ENCODE assay signal across 12 mouse cellular contexts in genomic region chr4:45503816-45504215, GRCm38 (mm10). TPM values are rescaled to one million over a fixed set of nuclear protein-coding genes. Genes with fewer than 3 reads are reported as not detected.
A peak's percentile ranks its signal among the peaks of the same experiment; 100 is the strongest.
DNase-seq lines count a peak whose midpoint lies in the region; ATAC-seq and TF ChIP-seq lines count a peak whose summit lies in the region.
"Had no signal": no experiment of that assay in that cellular context is flagged by ENCODE, and none has a peak within 500 bp of the region (broad histone marks: within the 10 kb centered on the region; RNA-seq: fewer than 3 reads in every experiment).

No protein-coding gene starts in this region.

- no peak overlapping the region for H3K9ac ChIP-seq in liver, adult 2 months (ENCODE audit: low read depth, low read length)
- no peak overlapping the region for H3K9ac ChIP-seq in liver, postnatal 0 days (replicated peaks)
- no peak overlapping the region for H3K9ac ChIP-seq in heart, embryonic 13.5 days
- H3K9ac ChIP-seq in liver, embryonic 12.5 days, result no peak overlapping the region
- H3K9ac ChIP-seq: forebrain, embryonic 13.5 days; intestine, embryonic 15.5 days; liver, embryonic 13.5 days had no signal

- intact Hi-C loops in left cerebral cortex, postnatal 36 days (cut with DNase I), result no loop called here

- TF ChIP-seq POLR2A in liver, adult 2 months (IDR thresholded peaks at IDR 0.05; ENCODE audit: extremely low read depth, insufficient read depth, low read length), result no peak

- CTCF ChIA-PET in Patski (lab: Charles Lee), result interaction anchor here (1.4 to 1.8 kb wide), 2 partner anchors 17 to 40 kb away, joined by 3 to 5 read pairs; no protein-coding TSS in a partner anchor

- H3K4me1 ChIP-seq in liver, adult 2 months (ENCODE audit: control insufficient read depth, insufficient read depth, low read length), result peaks cover 75% of the 10 kb centered on the region
- peaks cover 44% of the 10 kb centered on the region for H3K4me1 ChIP-seq in liver, postnatal 0 days (ENCODE audit: insufficient read depth)
- H3K4me1 ChIP-seq in heart, embryonic 13.5 days, result peaks cover 97% of the 10 kb centered on the region
- H3K4me1 ChIP-seq in liver, embryonic 12.5 days, result peaks cover 83% of the 10 kb centered on the region

- in situ Hi-C loops in Patski (cut with MboI; ENCODE audit: low pct_unique_long_range_greater_than_20kb), result no loop called here

- DNase-seq in liver, adult 2 months (ENCODE audit: extremely low read depth, low read depth, low spot score), result peak; percentile 73
- no peak for DNase-seq in liver, postnatal 0 days
- DNase-seq in Patski (ENCODE audit: low read depth, low spot score), result no peak
- peak; percentile 70 to 84 for DNase-seq in adrenal gland, postnatal 36 days
- DNase-seq in left cerebral cortex, postnatal 36 days (ENCODE audit: low spot score in 2 of 2), result no peak
- no peak for DNase-seq in kidney, postnatal 14 days
- DNase-seq: liver, embryonic 13.5 days had no signal

- WGBS in liver, adult 2 months, result 26% methylated on average over 3 of the region's 3 CpGs
- 63% methylated on average over 3 of the region's 3 CpGs for WGBS in liver, postnatal 0 days (ENCODE audit: insufficient replicate concordance)
- 63% methylated on average over 3 of the region's 3 CpGs for WGBS in heart, embryonic 13.5 days
- WGBS in liver, embryonic 12.5 days (ENCODE audit: insufficient replicate concordance), result 60% methylated on average over 3 of the region's 3 CpGs

- H3K36me3 ChIP-seq in liver, adult 2 months (ENCODE audit: control insufficient read depth, insufficient read depth, low read length), result no peaks in the 10 kb centered on the region
- no peaks in the 10 kb centered on the region for H3K36me3 ChIP-seq in liver, postnatal 0 days (replicated peaks; ENCODE audit: insufficient read depth, low read length)
- no peaks in the 10 kb centered on the region for H3K36me3 ChIP-seq in heart, embryonic 13.5 days
- peaks cover 6% of the 10 kb centered on the region; the same call in 1 of the 2 replicates for H3K36me3 ChIP-seq in liver, embryonic 12.5 days
- H3K36me3 ChIP-seq: intestine, embryonic 15.5 days; liver, embryonic 13.5 days had no signal

- TF ChIP-seq CTCF in liver, adult 2 months (IDR thresholded peaks at IDR 0.05; ENCODE audit: low read depth, low read length), result no peak
- TF ChIP-seq CTCF in liver, postnatal 0 days (IDR thresholded peaks at IDR 0.05; ENCODE audit: low read depth), result no peak
- no peak for TF ChIP-seq CTCF in Patski (IDR thresholded peaks at IDR 0.05)

- no peak overlapping the region for H3K4me2 ChIP-seq in liver, postnatal 0 days (ENCODE audit: low read depth, low read length)
- no peak overlapping the region for H3K4me2 ChIP-seq in heart, embryonic 13.5 days
- H3K4me2 ChIP-seq in liver, embryonic 12.5 days, result no peak overlapping the region
- H3K4me2 ChIP-seq: forebrain, embryonic 13.5 days; intestine, embryonic 15.5 days; liver, embryonic 13.5 days; midbrain, embryonic 11.5 days had no signal

- peaks cover 67% of the 10 kb centered on the region for H3K79me2 ChIP-seq in liver, adult 2 months (ENCODE audit: control insufficient read depth, insufficient read depth, low read length)

- POLR2A ChIA-PET in Patski (lab: Charles Lee), result interaction anchor here (0.8 to 1.3 kb wide), 3 partner anchors 11 to 26 kb away, joined by 3 to 7 read pairs (median 4); no protein-coding TSS in a partner anchor

- TF ChIP-seq EP300 in liver, postnatal 0 days (IDR thresholded peaks at IDR 0.05; ENCODE audit: low read depth), result no peak

- no peak overlapping the region for H3K4me3 ChIP-seq in liver, adult 2 months (ENCODE audit: insufficient read depth, low read depth, low read length)
- H3K4me3 ChIP-seq in liver, postnatal 0 days (ENCODE audit: low read depth, low read length), result no peak overlapping the region
- no peak overlapping the region for H3K4me3 ChIP-seq in heart, embryonic 13.5 days
- H3K4me3 ChIP-seq in liver, embryonic 12.5 days, result no peak overlapping the region
- H3K4me3 ChIP-seq: forebrain, embryonic 13.5 days; intestine, embryonic 15.5 days; liver, embryonic 13.5 days had no signal

- H3K9me3 ChIP-seq in liver, postnatal 0 days (ENCODE audit: low read length), result no peaks in the 10 kb centered on the region
- H3K9me3 ChIP-seq in heart, embryonic 13.5 days, result no peaks in the 10 kb centered on the region
- H3K9me3 ChIP-seq in liver, embryonic 12.5 days (replicated peaks), result no peaks in the 10 kb centered on the region
- H3K9me3 ChIP-seq: forebrain, embryonic 13.5 days; intestine, embryonic 15.5 days; liver, embryonic 13.5 days had no signal

- ATAC-seq in liver, postnatal 0 days, result no peak
- peak; percentile 63 for ATAC-seq in Patski
- no peak for ATAC-seq in heart, embryonic 13.5 days (ENCODE audit: extremely low read depth, insufficient number of reproducible peaks, low FRiP score, low TSS enrichment)
- ATAC-seq in liver, embryonic 12.5 days, result no peak
- ATAC-seq: forebrain, embryonic 13.5 days; intestine, embryonic 15.5 days had no signal

- H3K27me3 ChIP-seq in liver, adult 2 months (ENCODE audit: control insufficient read depth, insufficient read depth, low read length), result no peaks in the 10 kb centered on the region
- H3K27me3 ChIP-seq in liver, postnatal 0 days (ENCODE audit: insufficient read depth, low read length), result no peaks in the 10 kb centered on the region
- no peaks in the 10 kb centered on the region for H3K27me3 ChIP-seq in Patski
- no peaks in the 10 kb centered on the region for H3K27me3 ChIP-seq in heart, embryonic 13.5 days (replicated peaks)
- no peaks in the 10 kb centered on the region; the same call in 1 of the 2 replicates for H3K27me3 ChIP-seq in liver, embryonic 12.5 days (replicated peaks)
- H3K27me3 ChIP-seq: forebrain, embryonic 13.5 days; intestine, embryonic 15.5 days; liver, embryonic 13.5 days had no signal

- peak overlapping the region; percentile 57 for H3K27ac ChIP-seq in liver, adult 2 months (replicated peaks; ENCODE audit: insufficient read depth, low read depth, low read length)
- no peak overlapping the region for H3K27ac ChIP-seq in liver, postnatal 0 days (ENCODE audit: low read depth)
- H3K27ac ChIP-seq in heart, embryonic 13.5 days (replicated peaks), result 0 out of 2 replicates have a peak overlapping the region, but pooled peaks have one; percentile 16
- no peak overlapping the region for H3K27ac ChIP-seq in liver, embryonic 12.5 days
- H3K27ac ChIP-seq: forebrain, embryonic 13.5 days; intestine, embryonic 15.5 days had no signal

RNA-seq across cellular contexts. Expression of gene Shb, which starts 28.5 kb away (rescaled TPM):
- 16.1 and 17.1 TPM in 2 replicates for total RNA-seq in liver, adult 2 months (2014; rRNA removed)
- polyA plus RNA-seq in liver, adult 2 months (2012; rRNA removed), result 42.1 and 65.7 TPM in 2 replicates
- 2.5 and 3.2 TPM in 2 replicates for polyA plus RNA-seq in liver, postnatal 0 days (2015; fragmentation: Nextera tagmentation; extraction: Ambion mirVana)
- polyA plus RNA-seq in Patski (2021), result 71.9 TPM
- 100 to 1,000 TPM in 1 of 2 experiments, 10 to 100 TPM in 1; 51.4 to 110 TPM for total RNA-seq in adrenal gland, postnatal 36 days (2021)
- 8.6 and 8.8 TPM in 2 replicates for polyA plus RNA-seq in heart, embryonic 13.5 days (2015; fragmentation: Nextera tagmentation; extraction: Ambion mirVana)
- total RNA-seq in left cerebral cortex, postnatal 36 days (2021), result 10 to 100 TPM; 11.5 to 14.5 TPM
- polyA plus RNA-seq in liver, embryonic 12.5 days (2016; fragmentation: Nextera tagmentation; extraction: Ambion mirVana), result 8.7 and 9.9 TPM in 2 replicates

Comparison
In these comparisons a context has a peak if more than half of its experiments do, and no peak if none do; other contexts are left out.
1. DNase-seq: peak in liver, adult 2 months (single experiment) and adrenal gland, postnatal 36 days (2 of 2); none in liver, postnatal 0 days (single experiment), Patski (single experiment), left cerebral cortex, postnatal 36 days (0 of 2) and kidney, postnatal 14 days (single experiment).
2. H3K27ac ChIP-seq: peak in liver, adult 2 months (single experiment) and heart, embryonic 13.5 days (single experiment); none in liver, postnatal 0 days (single experiment) and liver, embryonic 12.5 days (single experiment).